18 mouse cellular contexts compared by ENCODE assay signal in the genomic region with DNA sequence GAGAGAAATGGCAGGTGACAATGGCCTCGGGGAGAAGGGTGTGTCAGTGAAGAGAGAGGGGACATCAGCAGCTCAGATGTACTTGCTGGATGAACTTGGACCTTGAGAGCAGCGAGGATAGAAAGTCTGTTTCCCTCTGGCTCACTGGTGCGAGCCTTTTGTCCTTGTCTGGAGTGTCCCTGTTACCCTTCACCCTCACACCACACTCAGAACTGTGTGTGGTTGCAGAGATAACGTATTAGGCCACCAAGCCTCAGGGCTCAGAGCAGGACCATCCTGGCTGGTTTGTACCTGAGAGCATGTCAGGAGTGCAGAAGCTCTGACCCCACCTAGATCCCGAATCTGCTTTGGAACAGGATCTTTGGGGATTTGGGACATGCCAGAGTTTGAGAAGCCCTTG. TPM values are rescaled to one million over a fixed set of nuclear protein-coding genes. Genes with fewer than 3 reads are reported as not detected.
DNase-seq lines count a peak whose midpoint lies in the region; ATAC-seq and TF ChIP-seq lines count a peak whose summit lies in the region.
"Had no signal": no experiment of that assay in that cellular context is flagged by ENCODE, and none has a peak within 500 bp of the region (broad histone marks: within the 10 kb centered on the region; RNA-seq: fewer than 3 reads in every experiment).

No protein-coding gene starts in this region.

- intact Hi-C loops in heart, adult 2 months (cut with DNase I), result loop anchor here (5.0 kb wide), 1 partner anchor 102 kb away; no protein-coding TSS in a partner anchor
- intact Hi-C loops in heart, postnatal 36 days (cut with DNase I), result loop anchor here (5.0 to 10.0 kb wide), 2 partner anchors 47 to 99 kb away; partner anchors contain the start of gene Adrb1

- H3K9ac ChIP-seq in heart, adult 2 months (ENCODE audit: low read depth, low read length), result no peak overlapping the region
- no peak overlapping the region for H3K9ac ChIP-seq in heart, embryonic 12.5 days
- no peak overlapping the region for H3K9ac ChIP-seq in heart, embryonic 15.5 days
- H3K9ac ChIP-seq in midbrain, embryonic 11.5 days (ENCODE audit: low read length), result no peak overlapping the region
- H3K9ac ChIP-seq: embryonic facial prominence, embryonic 12.5 days; forebrain, embryonic 13.5 days; forebrain, embryonic 15.5 days had no signal

- peaks cover 18% of the 10 kb centered on the region for H3K4me1 ChIP-seq in heart, adult 2 months (ENCODE audit: control insufficient read depth, insufficient read depth, low read length)
- peaks cover 38% of the 10 kb centered on the region for H3K4me1 ChIP-seq in heart, embryonic 12.5 days (replicated peaks)
- peaks cover 46% of the 10 kb centered on the region for H3K4me1 ChIP-seq in heart, embryonic 15.5 days (replicated peaks)
- H3K4me1 ChIP-seq in midbrain, embryonic 11.5 days (ENCODE audit: control insufficient read depth, insufficient read depth, low read length), result no peaks in the 10 kb centered on the region
- H3K4me1 ChIP-seq in midbrain, embryonic 10.5 days, result no peaks in the 10 kb centered on the region
- H3K4me1 ChIP-seq: embryonic facial prominence, embryonic 10.5 days; embryonic facial prominence, embryonic 12.5 days; forebrain, embryonic 13.5 days; forebrain, embryonic 15.5 days had no signal

- no peaks in the 10 kb centered on the region for H3K79me2 ChIP-seq in heart, adult 2 months (replicated peaks; ENCODE audit: control insufficient read depth, insufficient read depth, low read length)

- no peak for DNase-seq in heart, adult 2 months
- no peak for DNase-seq in heart, postnatal 36 days
- DNase-seq in midbrain, embryonic 11.5 days (ENCODE audit: low spot score, missing footprints), result peak; percentile 53
- DNase-seq in midbrain, embryonic 10.5 days (ENCODE audit: low spot score), result no peak
- DNase-seq in layer of hippocampus, adult 18-20 months (ENCODE audit: low spot score in 2 of 2), result no peak
- DNase-seq: adrenal gland, adult 2 months; adrenal gland, postnatal 10 days; adrenal gland, postnatal 25 days; cerebellum, adult 11-12 months; cerebellum, adult 9-10 months; cerebellum, postnatal 10 days had no signal

- H3K4me3 ChIP-seq in heart, adult 2 months, result no peak overlapping the region
- no peak overlapping the region for H3K4me3 ChIP-seq in heart, embryonic 12.5 days
- H3K4me3 ChIP-seq in heart, embryonic 15.5 days, result no peak overlapping the region
- H3K4me3 ChIP-seq in midbrain, embryonic 11.5 days (ENCODE audit: low read depth, low read length), result no peak overlapping the region
- no peak overlapping the region for H3K4me3 ChIP-seq in midbrain, embryonic 10.5 days
- H3K4me3 ChIP-seq: embryonic facial prominence, embryonic 10.5 days; embryonic facial prominence, embryonic 12.5 days; forebrain, embryonic 13.5 days; forebrain, embryonic 15.5 days had no signal

- peak overlapping the region; percentile 72 for H3K27ac ChIP-seq in heart, adult 2 months
- no peak overlapping the region for H3K27ac ChIP-seq in heart, embryonic 12.5 days (ENCODE audit: poor library complexity, severe bottlenecking)
- H3K27ac ChIP-seq in heart, embryonic 15.5 days, result 0 out of 2 replicates have a peak overlapping the region, but pooled peaks have one; percentile 25
- no peak overlapping the region for H3K27ac ChIP-seq in midbrain, embryonic 11.5 days (ENCODE audit: low read depth, low read length)
- no peak overlapping the region for H3K27ac ChIP-seq in midbrain, embryonic 10.5 days (replicated peaks)
- H3K27ac ChIP-seq: embryonic facial prominence, embryonic 10.5 days; embryonic facial prominence, embryonic 12.5 days; forebrain, embryonic 13.5 days; forebrain, embryonic 15.5 days had no signal

- no peaks in the 10 kb centered on the region for H3K27me3 ChIP-seq in heart, adult 2 months (ENCODE audit: control insufficient read depth, insufficient read depth, low read length)
- no peaks in the 10 kb centered on the region for H3K27me3 ChIP-seq in heart, embryonic 12.5 days (replicated peaks)
- H3K27me3 ChIP-seq in heart, embryonic 15.5 days, result no peaks in the 10 kb centered on the region
- no peaks in the 10 kb centered on the region for H3K27me3 ChIP-seq in midbrain, embryonic 11.5 days (ENCODE audit: control insufficient read depth, insufficient read depth, low read length)
- H3K27me3 ChIP-seq in midbrain, embryonic 10.5 days (ENCODE audit: low read depth, poor library complexity, severe bottlenecking), result peaks cover 4% of the 10 kb centered on the region; the same call in 1 of the 2 replicates
- H3K27me3 ChIP-seq: embryonic facial prominence, embryonic 12.5 days; forebrain, embryonic 13.5 days; forebrain, embryonic 15.5 days had no signal

- no peak for TF ChIP-seq POLR2A in heart, adult 2 months (IDR thresholded peaks at IDR 0.05; ENCODE audit: insufficient read depth, low read depth, low read length)

- H3K4me2 ChIP-seq in heart, embryonic 12.5 days, result no peak overlapping the region
- H3K4me2 ChIP-seq in heart, embryonic 15.5 days, result no peak overlapping the region
- no peak overlapping the region for H3K4me2 ChIP-seq in midbrain, embryonic 11.5 days
- H3K4me2 ChIP-seq: embryonic facial prominence, embryonic 12.5 days; forebrain, embryonic 13.5 days; forebrain, embryonic 15.5 days had no signal

- WGBS in heart, adult 2 months, result 72% methylated on average over 5 of the region's 5 CpGs
- WGBS in heart, embryonic 12.5 days, result 73% methylated on average over 5 of the region's 5 CpGs
- WGBS in heart, embryonic 15.5 days, result 77% methylated on average over 5 of the region's 5 CpGs
- WGBS in midbrain, embryonic 11.5 days, result 84% methylated on average over 5 of the region's 5 CpGs
- 87% methylated on average over 5 of the region's 5 CpGs for WGBS in midbrain, embryonic 10.5 days

- ATAC-seq in heart, embryonic 12.5 days (ENCODE audit: insufficient number of reproducible peaks, low FRiP score), result no peak
- no peak for ATAC-seq in heart, embryonic 15.5 days (replicated peaks; ENCODE audit: insufficient number of reproducible peaks, insufficient read depth, low FRiP score, low read depth)
- ATAC-seq in midbrain, embryonic 11.5 days (ENCODE audit: low FRiP score), result no peak
- ATAC-seq: forebrain, embryonic 13.5 days; forebrain, embryonic 15.5 days had no signal

- no peaks in the 10 kb centered on the region for H3K36me3 ChIP-seq in heart, adult 2 months (ENCODE audit: control insufficient read depth, insufficient read depth, low read length)
- H3K36me3 ChIP-seq in heart, embryonic 12.5 days, result no peaks in the 10 kb centered on the region
- no peaks in the 10 kb centered on the region for H3K36me3 ChIP-seq in heart, embryonic 15.5 days
- H3K36me3 ChIP-seq in midbrain, embryonic 11.5 days (ENCODE audit: control insufficient read depth, insufficient read depth, low read length), result no peaks in the 10 kb centered on the region
- H3K36me3 ChIP-seq in midbrain, embryonic 10.5 days, result no peaks in the 10 kb centered on the region
- H3K36me3 ChIP-seq: embryonic facial prominence, embryonic 10.5 days; embryonic facial prominence, embryonic 12.5 days; forebrain, embryonic 15.5 days had no signal

- H3K9me3 ChIP-seq in heart, embryonic 12.5 days (replicated peaks), result no peaks in the 10 kb centered on the region
- no peaks in the 10 kb centered on the region for H3K9me3 ChIP-seq in heart, embryonic 15.5 days (replicated peaks)
- no peaks in the 10 kb centered on the region for H3K9me3 ChIP-seq in midbrain, embryonic 11.5 days (ENCODE audit: control insufficient read depth, low read length)
- H3K9me3 ChIP-seq in midbrain, embryonic 10.5 days (replicated peaks), result no peaks in the 10 kb centered on the region
- H3K9me3 ChIP-seq: embryonic facial prominence, embryonic 10.5 days; embryonic facial prominence, embryonic 12.5 days; forebrain, embryonic 13.5 days; forebrain, embryonic 15.5 days had no signal

- no peak for TF ChIP-seq EP300 in heart, adult 2 months (IDR thresholded peaks at IDR 0.05; ENCODE audit: insufficient read depth, low read depth, low read length)

- no peak for TF ChIP-seq CTCF in heart, adult 2 months (IDR thresholded peaks at IDR 0.05)

RNA-seq across cellular contexts. Expression of gene Adrb1, which starts 46.3 kb away (rescaled TPM):
- total RNA-seq in heart, adult 2 months (2021), result 10 to 100 TPM; 18.0 to 28.4 TPM
- 18.3 and 20.5 TPM in 2 replicates for polyA plus RNA-seq in heart, adult 2 months (2012; rRNA removed)
- 3.9 and 4.2 TPM in 2 replicates for polyA plus RNA-seq in heart, embryonic 12.5 days (2016; fragmentation: Nextera tagmentation; extraction: Ambion mirVana)
- 4.0 and 4.7 TPM in 2 replicates for polyA plus RNA-seq in heart, embryonic 15.5 days (2015; fragmentation: Nextera tagmentation; extraction: Ambion mirVana)
- 10 to 100 TPM; 22.5 to 27.4 TPM for total RNA-seq in heart, postnatal 36 days (2021)
- 0.15 and 0.28 TPM in 2 replicates for polyA plus RNA-seq in midbrain, embryonic 11.5 days (2014; fragmentation: Nextera tagmentation; extraction: Ambion mirVana)
- polyA plus RNA-seq in midbrain, embryonic 10.5 days (2016; fragmentation: Nextera tagmentation; extraction: Ambion mirVana), result 0.09 and 0.19 TPM in 2 replicates
- total RNA-seq in layer of hippocampus, adult 18-20 months (2021), result 10 to 100 TPM; 20.5 to 23.9 TPM
- total RNA-seq: MEL had no signal

Comparison
In these comparisons a context has a peak if more than half of its experiments do, and no peak if none do; other contexts are left out.
1. H3K27ac ChIP-seq: peak in heart, adult 2 months (single experiment) and heart, embryonic 15.5 days (single experiment); none in heart, embryonic 12.5 days (single experiment), midbrain, embryonic 11.5 days (single experiment) and midbrain, embryonic 10.5 days (single experiment).